ENCODE assay signal across 7 mouse cellular contexts in the genomic region with DNA sequence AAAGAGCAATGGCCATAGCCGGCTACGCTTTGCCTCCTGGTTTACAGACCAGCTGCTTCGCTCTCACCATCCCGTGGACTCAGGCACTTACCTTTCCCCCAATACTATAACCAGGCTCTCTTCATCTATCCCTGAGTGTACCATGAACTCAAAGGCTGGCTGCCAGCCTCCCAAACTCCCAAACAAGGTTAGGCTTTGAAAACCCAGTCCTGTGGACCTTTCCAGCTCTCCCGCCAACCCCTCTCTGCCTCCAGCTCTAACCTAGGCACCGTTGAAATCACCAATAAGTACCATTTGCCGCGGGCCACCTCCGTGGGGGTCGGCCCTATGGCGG. TPM values are rescaled to one million over a fixed set of nuclear protein-coding genes. Genes with fewer than 3 reads are reported as not detected.
DNase-seq lines count a peak whose midpoint lies in the region; ATAC-seq lines count a peak whose summit lies in the region.

No protein-coding gene starts in this region.

- peak overlapping the region; percentile 99 for H3K4me2 ChIP-seq in forebrain, embryonic 12.5 days
- H3K4me2 ChIP-seq in stomach, embryonic 15.5 days: peak overlapping the region; percentile 82

- under 1% methylated on average over 11 of the region's 11 CpGs for WGBS in forebrain, embryonic 12.5 days
- 1% methylated on average over 11 of the region's 11 CpGs for WGBS in limb, embryonic 10.5 days
- WGBS in stomach, embryonic 15.5 days: 1% methylated on average over 11 of the region's 11 CpGs

- peak overlapping the region; percentile 96 for H3K9ac ChIP-seq in forebrain, embryonic 12.5 days
- H3K9ac ChIP-seq in stomach, embryonic 15.5 days: peak overlapping the region; percentile 89

- DNase-seq in limb, embryonic 10.5 days (ENCODE audit: low spot score): no peak
- DNase-seq in layer of hippocampus, postnatal 36 days: no peak
- DNase-seq in cerebellum, postnatal 14 days: no peak

- H3K27ac ChIP-seq in forebrain, embryonic 12.5 days: peak overlapping the region; percentile 92
- peak overlapping the region; percentile 96 for H3K27ac ChIP-seq in limb, embryonic 10.5 days
- H3K27ac ChIP-seq in stomach, embryonic 15.5 days: peak overlapping the region; percentile 91

- H3K4me1 ChIP-seq in megakaryocyte, embryonic 14.5 days: peaks cover 82% of the 10 kb centered on the region
- peaks cover 46% of the 10 kb centered on the region for H3K4me1 ChIP-seq in forebrain, embryonic 12.5 days
- H3K4me1 ChIP-seq in limb, embryonic 10.5 days: peaks cover 40% of the 10 kb centered on the region
- peaks cover 35% of the 10 kb centered on the region for H3K4me1 ChIP-seq in stomach, embryonic 15.5 days

- H3K36me3 ChIP-seq in megakaryocyte, embryonic 14.5 days (replicated peaks; ENCODE audit: low read length): peaks cover 62% of the 10 kb centered on the region
- H3K36me3 ChIP-seq in forebrain, embryonic 12.5 days (replicated peaks): peaks cover 33% of the 10 kb centered on the region
- peaks cover 51% of the 10 kb centered on the region for H3K36me3 ChIP-seq in limb, embryonic 10.5 days
- H3K36me3 ChIP-seq in stomach, embryonic 15.5 days: peaks cover 19% of the 10 kb centered on the region

- H3K9me3 ChIP-seq in megakaryocyte, embryonic 14.5 days: peaks cover 3% of the 10 kb centered on the region; the same call in 1 of the 2 replicates
- peaks cover 6% of the 10 kb centered on the region; the same call in 1 of the 2 replicates for H3K9me3 ChIP-seq in forebrain, embryonic 12.5 days
- H3K9me3 ChIP-seq in limb, embryonic 10.5 days (replicated peaks): no peaks in the 10 kb centered on the region; the same call in 1 of the 2 replicates
- no peaks in the 10 kb centered on the region for H3K9me3 ChIP-seq in stomach, embryonic 15.5 days

- peak overlapping the region; percentile 98 for H3K4me3 ChIP-seq in megakaryocyte, embryonic 14.5 days (replicated peaks)
- H3K4me3 ChIP-seq in forebrain, embryonic 12.5 days (replicated peaks): peak overlapping the region; percentile 98
- H3K4me3 ChIP-seq in limb, embryonic 10.5 days: peak overlapping the region; percentile 84
- H3K4me3 ChIP-seq in stomach, embryonic 15.5 days (replicated peaks): peak overlapping the region; percentile 81

- ATAC-seq in megakaryocyte, adult 5-6 weeks (ENCODE audit: poor library complexity, severe bottlenecking): no peak
- ATAC-seq in forebrain, embryonic 12.5 days (ENCODE audit: low FRiP score): no peak
- ATAC-seq in stomach, embryonic 15.5 days (ENCODE audit: insufficient read depth, low FRiP score, low read depth): no peak

- H3K27me3 ChIP-seq in megakaryocyte, embryonic 14.5 days (replicated peaks): no peaks in the 10 kb centered on the region
- H3K27me3 ChIP-seq in forebrain, embryonic 12.5 days: no peaks in the 10 kb centered on the region
- H3K27me3 ChIP-seq in limb, embryonic 10.5 days (ENCODE audit: low read depth, poor library complexity, severe bottlenecking): no peaks in the 10 kb centered on the region
- H3K27me3 ChIP-seq in stomach, embryonic 15.5 days (replicated peaks): no peaks in the 10 kb centered on the region

RNA-seq across cellular contexts. Expression of gene Ppp1r37, which starts 1.5 kb away (rescaled TPM):
- 88.1 and 108 TPM in 2 replicates for polyA plus RNA-seq in megakaryocyte, embryonic 14.5 days (2012; ENCODE audit: insufficient read depth, low replicate concordance)
- total RNA-seq in megakaryocyte, adult 5-6 weeks (2015): 10.4 and 13.1 TPM in 2 replicates
- 14.1 and 14.3 TPM in 2 replicates for total RNA-seq in megakaryocyte, adult 5-6 weeks (2017)
- polyA plus RNA-seq in forebrain, embryonic 12.5 days (2016; fragmentation: Nextera tagmentation; extraction: Ambion mirVana): 34.9 and 35.4 TPM in 2 replicates
- 25.9 and 27.2 TPM in 2 replicates for polyA plus RNA-seq in limb, embryonic 10.5 days (2016; fragmentation: Nextera tagmentation; extraction: Ambion mirVana)
- 25.3 and 28.2 TPM in 2 replicates for polyA plus RNA-seq in stomach, embryonic 15.5 days (2015; fragmentation: Nextera tagmentation; extraction: Ambion mirVana)
- 100 to 1,000 TPM; 113 to 120 TPM for total RNA-seq in layer of hippocampus, postnatal 36 days (2021)

RNA-seq across cellular contexts. Expression of gene Zfp296, which starts 15.7 kb away (rescaled TPM):
- polyA plus RNA-seq in megakaryocyte, embryonic 14.5 days (2012; ENCODE audit: insufficient read depth, low replicate concordance): 6.0 and 13.6 TPM in 2 replicates
- 4.5 and 5.4 TPM in 2 replicates for total RNA-seq in megakaryocyte, adult 5-6 weeks (2015)
- total RNA-seq in megakaryocyte, adult 5-6 weeks (2017): 3.2 and 4.8 TPM in 2 replicates
- 0.18 and 0.34 TPM in 2 replicates for polyA plus RNA-seq in forebrain, embryonic 12.5 days (2016; fragmentation: Nextera tagmentation; extraction: Ambion mirVana)
- polyA plus RNA-seq in limb, embryonic 10.5 days (2016; fragmentation: Nextera tagmentation; extraction: Ambion mirVana): 0.71 and 0.93 TPM in 2 replicates
- polyA plus RNA-seq in stomach, embryonic 15.5 days (2015; fragmentation: Nextera tagmentation; extraction: Ambion mirVana): 1.7 and 2.6 TPM in 2 replicates
- under 1 TPM; 0.33 to 0.75 TPM for total RNA-seq in layer of hippocampus, postnatal 36 days (2021)

RNA-seq across cellular contexts. Expression of gene Gemin7, which starts 16.0 kb away (rescaled TPM):
- 30.5 and 69.9 TPM in 2 replicates for polyA plus RNA-seq in megakaryocyte, embryonic 14.5 days (2012; ENCODE audit: insufficient read depth, low replicate concordance)
- total RNA-seq in megakaryocyte, adult 5-6 weeks (2015): 78.2 and 107 TPM in 2 replicates
- total RNA-seq in megakaryocyte, adult 5-6 weeks (2017): 39.9 and 49.3 TPM in 2 replicates
- 120 and 125 TPM in 2 replicates for polyA plus RNA-seq in forebrain, embryonic 12.5 days (2016; fragmentation: Nextera tagmentation; extraction: Ambion mirVana)
- polyA plus RNA-seq in limb, embryonic 10.5 days (2016; fragmentation: Nextera tagmentation; extraction: Ambion mirVana): 196 and 201 TPM in 2 replicates
- polyA plus RNA-seq in stomach, embryonic 15.5 days (2015; fragmentation: Nextera tagmentation; extraction: Ambion mirVana): 143 and 157 TPM in 2 replicates
- 10 to 100 TPM; 44.2 to 46.1 TPM for total RNA-seq in layer of hippocampus, postnatal 36 days (2021)

RNA-seq across cellular contexts. Expression of gene Clasrp, which starts 42.9 kb away (rescaled TPM):
- 109 and 265 TPM in 2 replicates for polyA plus RNA-seq in megakaryocyte, embryonic 14.5 days (2012; ENCODE audit: insufficient read depth, low replicate concordance)
- 15.8 and 23.4 TPM in 2 replicates for total RNA-seq in megakaryocyte, adult 5-6 weeks (2015)
- 28.8 and 32.6 TPM in 2 replicates for total RNA-seq in megakaryocyte, adult 5-6 weeks (2017)
- 66.3 and 67.6 TPM in 2 replicates for polyA plus RNA-seq in forebrain, embryonic 12.5 days (2016; fragmentation: Nextera tagmentation; extraction: Ambion mirVana)
- polyA plus RNA-seq in limb, embryonic 10.5 days (2016; fragmentation: Nextera tagmentation; extraction: Ambion mirVana): 59.0 and 63.4 TPM in 2 replicates
- 44.8 and 48.3 TPM in 2 replicates for polyA plus RNA-seq in stomach, embryonic 15.5 days (2015; fragmentation: Nextera tagmentation; extraction: Ambion mirVana)
- 100 to 1,000 TPM in 1 of 2 experiments, 10 to 100 TPM in 1; 90.1 to 103 TPM for total RNA-seq in layer of hippocampus, postnatal 36 days (2021)

RNA-seq across cellular contexts. Expression of gene Nkpd1, which starts 43.8 kb away (rescaled TPM):
- 1.3 and 2.9 TPM in 2 replicates for polyA plus RNA-seq in megakaryocyte, embryonic 14.5 days (2012; ENCODE audit: insufficient read depth, low replicate concordance)
- total RNA-seq in megakaryocyte, adult 5-6 weeks (2015): 0.23 TPM in 1 of 2 replicates, not detected in the other
- not detected in 2 replicates for total RNA-seq in megakaryocyte, adult 5-6 weeks (2017)
- polyA plus RNA-seq in forebrain, embryonic 12.5 days (2016; fragmentation: Nextera tagmentation; extraction: Ambion mirVana): 0.17 TPM in 1 of 2 replicates, not detected in the other
- 0.10 and 0.11 TPM in 2 replicates for polyA plus RNA-seq in limb, embryonic 10.5 days (2016; fragmentation: Nextera tagmentation; extraction: Ambion mirVana)
- polyA plus RNA-seq in stomach, embryonic 15.5 days (2015; fragmentation: Nextera tagmentation; extraction: Ambion mirVana): 0.30 and 0.83 TPM in 2 replicates
- total RNA-seq in layer of hippocampus, postnatal 36 days (2021): under 1 TPM; 0.37 to 0.48 TPM
